ENCODE assay signal across 7 mouse cellular contexts in genomic region chr12:37450366-37451156, GRCm38 (mm10).
A peak's percentile ranks its signal among the peaks of the same experiment; 100 is the strongest.
DNase-seq lines count a peak whose midpoint lies in the region; ATAC-seq and TF ChIP-seq lines count a peak whose summit lies in the region.

No protein-coding gene starts in this region.

- WGBS in forebrain, postnatal 0 days, result 17% methylated on average over 6 of the region's 6 CpGs
- 15% methylated on average over 6 of the region's 6 CpGs for WGBS in lung, adult 2 months

- no peak overlapping the region for H3K4me2 ChIP-seq in forebrain, postnatal 0 days (ENCODE audit: low read depth)

- H3K4me3 ChIP-seq in forebrain, postnatal 0 days (ENCODE audit: low read depth, low read length), result no peak overlapping the region
- no peak overlapping the region for H3K4me3 ChIP-seq in lung, adult 2 months (replicated peaks; ENCODE audit: extremely low read depth, low read depth, low read length)

- no peak for TF ChIP-seq POLR2A in lung, adult 2 months (IDR thresholded peaks at IDR 0.05; ENCODE audit: borderline replicate concordance, extremely low read depth, low read depth, low read length)

- no peak for ATAC-seq in forebrain, postnatal 0 days

- H3K9ac ChIP-seq in forebrain, postnatal 0 days, result no peak overlapping the region

- no peak overlapping the region for H3K27ac ChIP-seq in forebrain, postnatal 0 days (ENCODE audit: low read depth, low read length)

- DNase-seq in 3T3-L1 (ENCODE audit: low read depth, low spot score), result peak; percentile 73
- DNase-seq in CD4-positive helper T cell, adult 2 months (ENCODE audit: low read depth, low spot score), result peak; percentile 12
- peak; percentile 42 to 49 for DNase-seq in cerebellum, adult 18-20 months
- DNase-seq in forebrain, postnatal 0 days, result peak; percentile 67
- peak; percentile 56 to 76 for DNase-seq in kidney, postnatal 36 days
- peak; percentile 13 for DNase-seq in lung, adult 2 months
- peak; percentile 74 to 76 for DNase-seq in right cerebral cortex, adult 2 months (ENCODE audit: low spot score in 2 of 2)

- no peaks in the 10 kb centered on the region for H3K9me3 ChIP-seq in forebrain, postnatal 0 days (ENCODE audit: low read length)

- TF ChIP-seq CTCF in forebrain, postnatal 0 days (IDR thresholded peaks at IDR 0.05; ENCODE audit: low read depth), result peak; percentile 74
- TF ChIP-seq CTCF in lung, adult 2 months (IDR thresholded peaks at IDR 0.05; ENCODE audit: insufficient read depth, low read length), result peak; percentile 23; the same call in 1 of the 2 replicates

- no peaks in the 10 kb centered on the region for H3K36me3 ChIP-seq in forebrain, postnatal 0 days (ENCODE audit: insufficient read depth)

- H3K27me3 ChIP-seq in forebrain, postnatal 0 days (ENCODE audit: insufficient read depth, low read length), result no peaks in the 10 kb centered on the region

- H3K4me1 ChIP-seq in forebrain, postnatal 0 days (ENCODE audit: insufficient read depth), result no peaks in the 10 kb centered on the region
- no peaks in the 10 kb centered on the region for H3K4me1 ChIP-seq in lung, adult 2 months (ENCODE audit: control insufficient read depth, insufficient read depth, low read length)

Comparison
In these comparisons a context has a peak if more than half of its experiments do, and no peak if none do; other contexts are left out.
1. DNase-seq: peak in every context shown above with its lines; median percentile 75 in right cerebral cortex, adult 2 months; 73 in 3T3-L1; 67 in forebrain, postnatal 0 days; 66 in kidney, postnatal 36 days; 46 in cerebellum, adult 18-20 months; 13 in lung, adult 2 months; 12 in CD4-positive helper T cell, adult 2 months.